Mouse (Mus musculus) megakaryocyte-erythroid progenitor cell, adult 5-6 weeks (primary cell): ENCODE data around the gene Dnpep. TPM values are rescaled to one million over a fixed set of nuclear protein-coding genes. Genes with fewer than 3 reads are reported as not detected.
A peak's percentile ranks its signal among the peaks of the same experiment; 100 is the strongest.

ENCODE experiments used
- ATAC-seq: replicated peaks from 2 replicates; pipeline ENCODE4 v1.8.0; 2016; ENCODE audit warnings: mild to moderate bottlenecking, inconsistent platforms; ENCODE audit not compliant: severe bottlenecking, poor library complexity, low FRiP score, low TSS enrichment
- total RNA-seq, 2 experiments: library from RNA; stranded (forward) in 1 of 2; stranded (reverse) in 1 of 2; fragments of 200-1000, 215-1000 nt in 1 of 2; fragments of >200 nt in 1 of 2; fragmentation: Nextera tagmentation in 1 of 2; gene quantifications; 2 replicates each; pipeline ENCODE4 v1.2.3; 2014 to 2017

Gene Dnpep
- total RNA-seq, 2 experiments from 2014 or later = 48.2 to 50.8 TPM

DNA sequence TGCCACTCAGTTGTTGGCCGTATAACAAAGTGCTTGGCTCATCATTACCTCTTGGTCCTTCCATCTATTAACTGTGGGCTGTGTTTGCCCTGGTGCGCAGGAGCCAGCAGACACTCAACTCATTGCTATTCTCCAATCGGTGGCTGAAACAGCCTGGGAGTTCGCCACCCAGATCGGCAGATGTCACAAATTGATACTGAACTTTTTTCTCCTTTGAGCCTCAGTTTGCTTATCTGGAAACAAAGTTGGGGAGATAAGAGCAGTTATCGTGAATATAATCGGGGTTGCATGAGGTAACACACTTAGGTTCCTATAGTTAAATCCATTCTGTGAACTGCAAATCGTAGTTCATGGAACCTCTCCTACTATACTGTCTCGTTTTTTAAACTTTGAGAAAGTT, 19.3 kb upstream of the Dnpep start:
- ATAC-seq = no peak

DNA sequence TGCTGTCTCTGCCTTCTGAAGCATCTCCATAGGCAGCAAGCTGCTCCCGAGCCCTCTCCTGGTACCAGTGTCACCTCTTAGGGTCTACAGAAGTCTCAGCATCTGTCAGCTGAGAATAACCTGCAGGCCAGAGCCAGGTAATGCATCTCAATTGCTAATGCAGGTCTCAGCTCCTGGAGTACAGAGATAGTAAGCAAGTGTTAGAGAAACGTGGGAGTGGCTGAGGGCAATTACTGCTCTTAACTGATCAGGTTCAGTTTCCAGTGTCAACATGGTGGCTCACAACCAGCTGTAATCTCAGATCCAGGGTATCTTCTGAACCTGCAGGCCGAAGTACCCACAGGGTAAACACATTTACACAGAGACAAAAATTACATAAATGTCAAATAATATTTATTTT, 18.7 kb upstream of the Dnpep start:
- peak; percentile 87 for ATAC-seq

DNA sequence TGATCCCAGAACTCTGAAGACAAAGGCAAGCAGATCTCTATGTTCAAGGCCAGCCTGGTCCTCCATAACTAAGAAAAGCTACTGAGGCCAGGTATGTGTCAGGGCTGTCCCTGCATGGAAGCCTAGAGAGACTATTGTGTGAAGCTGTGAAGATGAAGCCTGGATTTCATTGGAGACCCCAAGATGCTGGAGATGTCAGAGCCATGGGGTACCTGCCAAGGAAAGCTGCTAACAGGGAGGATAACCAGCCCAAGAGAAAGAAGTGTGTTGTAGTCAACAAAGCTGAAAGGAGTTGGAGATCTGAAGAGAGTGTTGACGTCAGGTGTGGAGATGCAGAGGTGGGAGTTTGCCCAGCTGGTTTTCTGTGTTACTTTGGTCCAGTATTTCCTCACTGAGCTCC, 13.5 kb upstream of the Dnpep start:
- no peak for ATAC-seq

DNA sequence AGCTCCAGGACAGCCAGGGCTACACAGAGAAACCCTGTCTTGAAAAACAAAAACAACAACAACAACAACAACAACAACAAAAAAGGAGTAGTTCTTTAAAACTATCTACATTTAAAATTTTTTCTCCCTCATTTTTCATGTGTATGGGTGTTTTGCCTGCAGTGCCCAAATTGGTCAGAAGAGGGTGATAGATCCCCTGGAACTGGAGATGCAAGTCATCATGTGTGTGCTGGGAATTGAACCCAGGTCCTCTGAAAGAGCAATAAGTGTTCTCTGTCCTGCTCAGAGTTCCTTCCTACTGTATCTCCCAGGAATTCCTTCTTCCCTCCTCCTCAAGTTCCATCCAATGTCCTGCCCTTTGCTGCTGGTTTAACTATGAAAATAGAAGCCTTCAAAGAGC, 9.7 kb upstream of the Dnpep start:
- no peak for ATAC-seq

DNA sequence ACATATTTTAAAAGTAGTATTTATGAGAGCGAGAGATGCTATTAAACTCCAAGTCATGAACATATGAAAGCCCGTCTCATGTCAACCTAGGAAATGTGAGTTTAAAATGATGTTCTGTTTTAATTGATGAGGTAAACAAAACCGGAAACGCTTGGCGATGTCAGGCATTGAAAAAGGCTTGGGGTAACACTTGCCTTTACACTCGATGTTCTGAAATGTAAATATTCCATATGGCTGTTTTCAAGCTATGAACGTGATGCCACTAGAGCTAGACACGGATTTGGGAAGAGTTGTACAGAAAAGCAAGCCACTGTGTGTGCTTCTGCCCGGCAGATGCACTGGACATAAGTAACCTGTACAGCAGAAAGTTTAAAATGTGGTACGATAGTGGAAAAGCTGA, 1.4 kb upstream of the Dnpep start:
- ATAC-seq = no peak

DNA sequence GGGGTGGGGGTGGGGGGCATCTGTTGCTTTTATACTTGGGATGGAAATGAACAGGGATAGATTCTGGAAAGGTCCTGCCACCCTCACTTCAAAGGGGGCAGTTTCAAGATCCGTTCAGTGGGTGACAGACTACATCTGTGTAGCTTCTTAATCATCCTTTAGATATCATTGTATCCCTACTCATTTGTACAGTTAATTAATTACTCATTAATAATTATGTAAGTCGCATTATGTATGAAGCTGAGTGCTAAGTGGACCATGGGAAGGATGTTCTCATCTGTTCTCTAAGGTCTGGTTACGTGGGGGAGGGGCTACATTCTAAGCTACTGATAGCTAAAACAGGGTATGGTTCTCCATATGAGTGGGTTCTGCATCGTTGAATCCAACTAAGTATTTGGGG, 946 bp upstream of the Dnpep start:
- no peak for ATAC-seq

DNA sequence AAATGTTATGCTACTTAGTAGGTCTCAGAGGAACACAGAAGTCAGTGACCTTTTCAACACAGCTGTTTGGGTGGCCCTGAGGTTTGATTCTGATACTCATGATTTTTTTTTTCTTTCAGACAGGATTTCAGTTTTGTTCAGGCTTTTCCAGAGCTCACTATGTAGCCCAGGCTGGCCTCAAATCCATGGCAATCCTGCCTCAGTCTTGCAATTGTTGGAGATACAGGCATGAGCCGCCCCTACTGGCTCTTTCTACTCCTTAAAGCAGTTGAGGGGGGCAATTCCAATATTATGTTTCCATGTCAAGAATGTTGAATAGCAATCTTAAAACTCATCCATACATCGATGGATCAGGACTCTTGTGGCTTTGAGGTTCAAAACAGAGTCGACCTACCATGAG, 511 bp upstream of the Dnpep start:
- no peak for ATAC-seq

DNA sequence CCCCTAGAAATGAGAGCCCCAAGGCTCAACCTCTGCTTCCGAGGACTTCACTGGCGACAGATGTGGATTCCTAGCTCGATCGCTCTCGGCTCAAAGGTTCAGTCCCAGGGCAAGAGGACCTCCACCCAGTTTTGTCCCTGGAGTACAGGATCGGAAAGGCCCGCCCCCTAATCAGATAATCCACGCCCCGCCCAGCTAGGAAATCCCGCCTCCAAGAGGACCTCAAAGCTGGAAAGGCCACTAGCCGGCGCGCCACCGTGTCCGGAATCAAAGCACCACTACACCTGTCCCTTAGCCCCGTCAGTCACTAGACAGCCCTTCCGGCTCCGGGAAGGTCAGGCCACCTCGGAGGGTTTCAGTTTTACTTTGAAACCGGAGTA, 939 bp downstream of the Dnpep start:
- ATAC-seq = peak; percentile 21

DNA sequence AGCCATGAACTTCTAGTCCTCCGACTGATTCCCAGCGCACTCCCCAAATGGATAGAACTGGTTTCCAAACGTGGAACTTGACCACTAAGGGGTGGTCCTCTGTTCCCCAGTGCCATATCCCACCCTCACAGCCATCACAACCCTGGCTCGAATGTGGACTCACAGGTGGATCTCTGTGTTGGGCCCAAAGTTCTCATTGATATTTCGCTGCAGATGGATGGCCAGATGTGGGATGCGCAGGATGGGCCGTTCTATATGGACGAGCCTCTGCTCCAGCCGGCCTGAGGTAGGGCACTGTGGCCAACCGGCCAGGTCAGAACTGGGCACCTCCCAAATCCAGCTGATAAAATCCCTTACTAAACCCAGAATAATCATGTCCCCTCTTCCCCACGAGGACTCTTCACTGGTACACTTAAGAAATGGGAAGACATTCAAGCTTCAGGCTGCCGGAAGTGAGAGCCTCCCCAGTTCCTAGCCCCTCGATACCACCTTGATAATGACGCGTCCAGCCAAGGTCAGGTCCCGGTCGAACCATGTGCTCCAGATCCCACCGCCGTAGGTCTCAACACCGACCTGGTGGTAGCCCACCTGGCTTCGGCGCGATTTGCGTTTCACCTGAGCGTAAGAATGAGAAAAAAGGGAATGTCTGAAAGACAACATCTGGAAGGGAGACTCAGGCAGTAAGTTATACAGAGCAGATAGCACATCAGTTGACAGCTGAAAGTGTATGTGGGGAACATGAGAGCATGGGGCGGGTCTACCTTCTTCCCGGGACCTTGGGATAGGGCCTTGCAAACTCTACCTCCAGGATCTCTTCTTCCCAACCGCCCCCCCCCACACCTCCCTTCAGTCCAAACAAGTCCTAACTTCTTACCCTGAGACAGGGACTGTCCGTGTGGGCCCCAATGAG, 2.1 kb downstream of the Dnpep start:
- no peak for ATAC-seq

DNA sequence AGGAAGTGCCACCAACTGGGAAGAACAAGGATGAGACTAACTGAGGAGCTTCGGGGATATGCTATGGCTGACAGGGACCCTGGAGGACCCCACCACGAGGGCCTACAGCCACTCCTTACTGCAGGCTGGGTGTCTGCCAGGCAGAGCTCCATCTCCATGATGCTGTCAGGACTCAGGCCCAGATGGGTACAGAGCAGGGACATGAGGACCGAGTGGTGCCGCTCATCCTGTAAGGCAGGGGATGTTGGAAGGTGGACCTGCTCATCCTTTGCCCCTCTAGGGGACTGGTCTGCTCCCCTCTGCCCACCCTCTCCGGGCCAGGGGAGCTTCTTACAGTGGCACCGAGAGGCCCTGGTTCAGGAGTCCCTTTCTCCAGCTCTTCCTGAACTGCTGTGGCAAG, 2.8 kb downstream of the Dnpep start:
- ATAC-seq = no peak

DNA sequence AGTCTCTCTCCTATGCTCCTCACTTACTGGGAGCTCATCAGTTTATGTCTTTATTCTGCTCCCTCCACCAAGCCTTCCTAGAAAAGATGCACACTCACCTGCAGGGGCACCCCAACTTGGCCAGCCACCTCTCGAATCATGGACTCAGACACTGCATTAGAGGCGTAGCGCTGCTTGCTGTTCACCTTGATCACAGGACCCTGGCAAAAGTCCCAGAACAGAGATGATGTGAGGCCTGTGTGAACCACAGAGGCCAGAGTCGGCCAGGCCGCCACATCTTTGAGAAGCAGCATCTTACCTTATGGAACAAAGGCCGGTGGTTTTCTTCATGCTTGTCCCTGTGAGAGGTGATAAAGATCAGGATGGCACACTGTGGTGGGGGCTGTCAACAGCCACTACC, 6.1 kb downstream of the Dnpep start:
- no peak for ATAC-seq

DNA sequence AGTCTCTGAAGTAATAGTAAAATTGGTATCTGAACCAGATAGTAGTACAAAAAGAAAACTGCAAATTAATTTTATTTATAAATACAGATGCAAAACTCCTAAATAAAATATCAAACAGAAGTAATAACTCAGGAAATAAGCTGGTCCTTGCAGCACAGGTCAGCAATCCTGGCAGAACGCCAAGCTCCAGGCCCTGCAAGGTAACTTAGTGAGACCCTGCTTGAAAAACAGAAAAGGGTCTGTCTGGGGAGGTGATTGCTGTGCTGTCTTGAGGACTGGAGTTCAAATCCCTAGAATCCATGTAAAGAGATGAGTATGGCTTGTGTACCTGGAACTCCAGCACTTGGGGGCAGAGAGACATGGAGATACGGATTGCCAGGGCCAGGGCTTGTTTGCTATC, 13.1 kb downstream of the Dnpep start:
- ATAC-seq = no peak

DNA sequence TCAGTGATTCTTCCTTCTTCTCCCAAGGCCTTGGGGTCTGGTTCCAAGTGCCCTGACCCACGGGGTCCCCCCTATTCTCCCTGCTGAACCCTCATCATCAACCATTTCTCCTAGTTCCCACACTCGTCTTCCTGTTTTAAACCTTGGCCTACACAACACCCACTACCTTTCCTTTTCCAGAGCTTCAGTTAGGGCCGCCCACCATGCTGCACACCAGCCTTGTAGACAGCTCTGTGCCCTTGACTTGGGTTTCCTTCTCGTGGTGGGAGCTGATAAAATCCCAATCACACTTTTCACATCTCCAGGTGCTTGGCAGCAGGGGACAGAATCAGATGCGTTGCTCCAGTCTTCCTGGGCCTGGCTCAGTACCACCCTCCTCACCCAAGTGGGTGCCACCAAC, 23.5 kb downstream of the Dnpep start:
- no peak for ATAC-seq

DNA sequence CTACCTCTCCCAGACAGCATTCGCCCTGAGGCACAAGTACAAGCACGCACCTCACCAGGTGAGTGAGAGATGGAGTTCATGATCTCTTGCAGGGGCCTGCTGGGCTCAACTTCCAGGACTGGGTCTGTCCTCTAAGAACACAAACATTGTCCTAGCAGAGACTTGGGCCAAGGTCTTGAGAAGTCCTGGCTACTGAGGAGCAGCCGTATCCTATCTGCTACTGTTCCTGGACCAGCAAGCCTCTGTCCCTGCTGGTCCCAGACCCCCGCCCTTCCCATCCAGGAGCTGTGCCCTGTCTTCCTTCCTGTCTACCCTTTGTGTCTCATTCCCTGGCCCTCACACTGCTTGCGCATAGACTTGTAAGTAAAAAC, 24.5 kb downstream of the Dnpep start:
- no peak for ATAC-seq

DNA sequence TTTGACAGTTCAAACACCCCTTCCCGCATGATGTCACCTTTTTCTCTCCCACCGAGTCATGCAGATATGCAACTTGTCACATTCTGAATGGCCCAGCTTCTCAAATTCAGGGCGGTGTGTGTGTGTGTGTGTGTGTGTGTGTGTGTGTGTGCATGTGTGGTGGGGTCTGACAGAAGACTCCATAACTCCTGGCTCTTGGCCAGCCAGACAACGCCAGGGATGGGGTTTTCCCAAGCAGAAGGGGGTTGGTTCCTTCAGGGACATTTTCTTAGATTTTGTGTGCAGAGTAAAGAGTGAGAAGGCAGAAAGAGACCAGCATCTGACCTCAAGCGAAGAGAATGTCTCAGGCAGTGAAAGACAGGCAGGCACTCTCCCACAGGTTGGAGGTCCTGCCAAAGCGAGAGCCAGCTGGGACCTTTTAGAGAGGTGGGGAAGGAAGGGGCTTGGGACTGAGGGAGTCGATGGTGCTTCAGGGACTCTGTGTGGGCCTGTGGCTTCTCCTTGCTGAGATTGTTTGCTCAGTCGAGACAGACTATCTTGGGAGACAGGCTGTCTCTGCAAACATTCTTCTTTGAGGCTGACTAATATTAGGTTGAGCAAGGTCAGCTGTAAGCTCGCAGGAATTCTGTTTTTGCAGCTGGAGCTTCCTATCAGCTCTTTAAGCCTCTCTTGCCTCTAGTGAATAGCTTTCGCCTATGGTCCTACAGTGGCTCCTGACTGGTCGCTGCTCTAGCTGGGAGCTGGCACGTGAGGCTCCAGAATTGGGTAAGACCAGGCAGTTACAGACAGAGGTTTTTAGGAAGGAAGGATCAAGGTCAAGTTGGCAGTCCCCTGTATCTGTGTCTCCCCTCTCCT, 25.1 kb downstream of the Dnpep start:
- ATAC-seq = no peak

DNA sequence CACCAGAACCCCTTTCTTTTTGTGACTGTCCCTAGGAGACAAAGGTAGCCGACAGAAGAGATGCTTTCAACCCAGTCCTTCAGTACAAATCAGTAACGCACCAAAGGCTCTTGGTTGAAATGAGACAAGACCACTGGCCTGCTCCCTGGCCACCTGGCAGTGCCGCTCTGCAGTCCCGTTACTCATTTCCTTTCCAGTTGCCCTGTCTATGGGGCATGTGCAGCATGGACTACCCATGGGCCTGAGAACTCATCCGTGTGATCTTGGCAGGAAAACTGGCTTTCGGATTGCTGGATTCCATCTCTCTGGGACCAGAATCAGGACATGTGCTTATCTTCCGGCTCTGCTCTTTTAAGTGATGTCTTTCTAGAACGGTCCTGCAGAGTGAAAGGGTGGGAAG, 26.5 kb downstream of the Dnpep start:
- no peak for ATAC-seq

DNA sequence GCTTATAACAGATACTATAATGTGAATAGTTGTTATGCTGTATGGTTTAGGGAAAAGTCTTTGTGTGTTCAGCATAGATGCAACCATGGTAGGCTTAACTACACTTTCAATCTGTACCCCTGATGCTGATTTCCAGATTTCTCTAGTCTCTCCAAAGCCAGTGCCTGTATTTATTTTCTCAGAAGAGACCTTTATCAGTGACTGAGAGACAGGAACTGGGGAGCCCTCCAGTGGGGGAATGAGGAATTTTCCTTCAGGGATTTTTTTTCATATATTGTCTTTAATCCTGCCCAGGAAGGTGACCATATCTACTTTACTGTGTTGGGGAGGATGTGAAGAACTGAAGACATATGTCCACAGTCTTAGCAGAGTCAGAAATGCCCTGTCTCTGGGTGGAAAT, 27.2 kb downstream of the Dnpep start:
- ATAC-seq = no peak

DNA sequence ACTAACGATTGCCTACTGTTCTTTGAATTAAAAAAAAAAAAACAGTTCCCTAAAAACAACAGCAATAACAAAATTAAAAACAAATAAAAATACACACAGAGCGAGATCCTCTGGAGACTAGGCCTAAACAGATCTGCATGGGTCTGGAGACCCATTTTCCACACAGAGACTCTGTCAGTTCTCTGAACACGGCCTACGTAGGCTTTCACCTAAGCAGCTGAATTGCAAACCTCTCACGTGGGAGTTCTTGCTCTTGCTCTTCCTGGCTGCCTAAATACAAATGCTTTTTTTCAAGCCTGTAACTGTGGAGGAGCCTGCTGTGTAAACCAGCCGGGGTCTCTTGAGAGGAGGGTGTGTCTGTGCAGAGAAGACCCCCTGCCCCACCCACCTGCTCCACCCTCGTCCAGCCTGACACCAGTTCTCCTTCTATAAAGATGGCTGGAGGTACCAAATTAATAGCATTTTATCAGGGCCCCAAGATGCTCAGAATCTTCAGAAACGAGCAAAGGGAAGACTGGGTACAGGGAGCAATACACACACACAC, 27.8 kb downstream of the Dnpep start:
- no peak for ATAC-seq

DNA sequence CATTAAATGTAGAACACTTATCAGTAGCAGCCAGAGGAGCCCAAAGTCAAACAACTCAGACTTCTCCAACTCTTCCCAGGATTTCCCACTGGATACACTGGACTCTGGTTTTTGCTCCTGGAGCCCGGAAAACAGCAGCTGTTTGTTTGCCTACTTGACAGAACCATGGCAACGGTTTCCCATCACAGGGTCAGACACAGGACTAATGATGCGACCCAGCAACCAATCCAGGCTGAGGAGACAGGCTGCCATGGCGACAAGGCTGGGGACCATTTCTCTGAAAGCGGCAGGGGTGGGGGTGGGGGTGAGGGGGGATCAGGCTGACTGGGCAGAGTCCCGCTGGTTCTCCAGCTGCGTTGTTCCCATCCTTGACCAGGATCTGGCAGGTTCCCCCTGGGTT, 28.4 kb downstream of the Dnpep start:
- ATAC-seq = no peak

DNA sequence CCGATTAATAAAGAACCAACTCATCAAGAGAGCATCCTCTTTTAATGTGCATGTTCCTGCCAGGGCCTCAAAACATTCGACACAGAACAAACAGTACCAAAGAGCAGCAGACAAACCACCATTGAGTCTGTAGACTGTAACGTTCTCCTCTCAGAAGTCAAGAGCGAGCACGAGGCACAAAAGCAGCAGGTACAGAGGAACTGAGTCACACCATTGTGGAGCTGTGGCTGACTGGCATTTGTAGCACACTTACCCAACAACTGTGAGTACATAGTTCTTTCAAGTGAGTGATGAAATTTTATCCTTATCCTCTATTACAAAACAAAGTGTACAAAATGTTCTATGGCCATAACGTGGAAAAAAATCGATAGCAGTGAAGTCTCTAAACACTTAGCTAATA, 32.9 kb downstream of the Dnpep start:
- ATAC-seq = no peak

DNA sequence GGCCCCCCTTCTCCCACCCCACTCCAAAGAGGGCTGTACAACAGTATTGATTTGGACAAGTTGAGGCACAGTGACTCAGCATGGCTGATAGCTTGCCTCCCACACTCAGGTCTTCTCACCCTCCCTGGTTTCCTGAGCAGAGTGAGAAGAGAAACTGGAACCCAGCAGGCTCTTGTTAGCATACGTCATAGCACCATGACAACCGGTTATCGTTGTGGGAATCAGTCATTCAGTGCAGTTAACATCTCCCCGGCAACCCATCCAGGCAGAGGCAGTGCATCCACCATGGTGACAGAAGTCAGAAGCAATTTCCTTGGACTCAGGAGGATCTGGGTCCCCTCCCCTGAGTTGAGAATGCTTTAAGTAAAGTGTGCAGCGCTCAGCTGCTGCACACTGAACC, 34.8 kb downstream of the Dnpep start:
- no peak for ATAC-seq
